Mouse (Mus musculus) urinary bladder, postnatal 25 days (tissue): ENCODE results near the gene Amigo1.
"Not testable (repeated sequence)": the region's sequence is repeated elsewhere in the genome, so short reads cannot be mapped to it uniquely, and the experiment has no call there.

ENCODE experiments used
- DNase-seq: peaks from one replicate; pipeline ENCODE4 v3.0.0; 2022; ENCODE audit warnings: low spot score

Gene Amigo1

DNA sequence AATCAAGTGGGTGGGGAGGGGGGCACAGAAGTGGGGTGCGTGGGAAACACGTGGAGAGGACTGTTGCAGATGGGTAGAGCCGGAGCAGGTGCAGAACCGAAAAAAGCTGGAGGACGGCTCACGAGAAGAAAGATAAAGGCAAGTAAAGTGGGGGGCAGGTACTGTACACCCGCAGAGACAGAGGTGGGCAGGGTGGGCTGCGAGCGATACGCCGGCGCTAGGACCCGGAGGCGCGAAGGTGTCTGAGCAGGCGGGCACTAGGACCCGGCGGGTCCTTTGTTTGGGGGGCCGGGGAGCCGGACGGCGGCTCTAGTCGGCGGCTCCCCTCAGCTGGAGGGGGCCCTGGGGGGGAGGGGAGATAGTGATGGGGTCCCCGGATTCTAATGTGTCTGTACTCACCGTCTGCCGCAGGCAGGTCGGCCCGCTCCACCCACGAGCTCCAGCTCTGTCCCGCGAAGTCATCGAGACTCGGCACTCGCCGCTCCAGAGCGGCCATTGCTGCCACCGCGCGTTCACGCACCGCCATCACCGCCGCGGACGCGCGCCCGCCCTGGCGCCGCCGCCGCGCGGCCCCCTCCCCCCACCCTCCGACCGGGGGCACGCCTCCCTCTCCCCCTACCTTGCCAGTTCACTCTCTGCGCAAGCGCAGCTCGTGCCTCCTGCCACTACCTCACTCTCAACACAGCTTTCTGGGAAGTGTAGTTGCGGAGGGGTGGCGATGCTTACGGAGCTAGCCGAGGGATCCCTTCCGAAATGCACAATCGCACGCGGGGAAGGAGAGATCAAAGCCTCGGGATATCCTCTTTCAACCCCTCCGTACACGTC lies 24.0 kb downstream of the Amigo1 start:
- peak; percentile 84 for DNase-seq

DNA sequence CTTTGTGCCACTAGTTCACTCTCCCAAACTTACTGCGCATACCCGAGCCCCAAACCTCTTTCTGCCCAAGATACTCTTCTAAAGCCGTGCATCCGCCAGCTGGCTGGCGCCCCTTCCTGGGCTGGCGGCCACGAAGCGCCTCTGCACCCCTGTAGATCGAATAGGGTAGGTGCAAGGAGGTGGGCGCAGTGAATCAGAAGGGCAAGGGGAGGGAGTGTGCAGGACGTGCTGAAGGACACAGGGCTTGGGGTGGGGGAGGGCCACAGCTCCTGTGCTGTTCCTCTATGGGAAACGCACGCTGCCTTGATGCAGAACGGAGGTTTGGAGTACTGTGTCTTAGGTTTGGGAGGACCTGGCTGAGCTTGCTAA lies 24.6 kb downstream of the Amigo1 start, which contains the start of gene Atxn7l2:
Gene Atxn7l2 (minus strand): TSS at position 164 of the 369 bp plus-strand sequence.
- DNase-seq = no peak

DNA sequence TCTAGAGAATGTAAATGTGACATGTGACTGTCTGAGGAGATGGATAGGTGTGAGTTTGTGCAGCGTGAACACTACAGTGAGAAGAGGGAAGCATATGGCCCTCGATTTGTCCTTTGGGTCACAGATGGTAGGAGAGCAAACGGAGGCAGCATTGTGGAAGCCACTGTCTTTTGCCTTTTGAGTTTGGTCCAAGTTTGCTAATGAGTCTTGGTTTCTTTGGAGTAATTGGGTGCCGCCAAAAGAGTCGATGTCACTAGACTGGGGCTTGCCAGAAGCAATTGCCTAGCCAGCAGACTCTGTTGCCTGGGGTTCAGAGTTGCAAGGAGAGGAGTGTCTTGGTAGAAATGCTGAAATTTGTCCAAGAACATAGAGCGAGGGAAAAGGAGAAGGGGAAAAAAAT lies 25.7 kb downstream of the Amigo1 start:
- DNase-seq = no peak

GRCm38 (mm10) chr3:108212406-108212805 lies 26.3 kb downstream of the Amigo1 start:
- no peak for DNase-seq

DNA sequence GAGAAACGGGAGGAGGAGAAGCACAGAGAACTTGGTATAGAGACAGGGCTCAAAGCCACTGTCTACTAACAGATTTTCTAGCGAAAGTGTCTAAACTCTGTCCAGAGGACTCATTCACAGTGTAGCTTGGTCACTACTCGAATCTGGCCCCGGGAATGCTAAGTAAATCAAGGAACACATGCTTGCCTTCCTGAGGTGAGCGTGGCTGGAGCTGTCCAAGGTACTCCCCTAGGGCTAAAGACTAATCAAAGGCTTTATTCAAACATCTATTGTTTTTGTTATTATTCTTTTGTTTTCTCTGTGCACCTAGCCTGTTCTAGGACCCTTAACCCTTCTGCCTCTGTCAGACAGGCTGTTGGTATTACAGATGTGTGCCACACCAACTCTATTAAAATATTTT lies 28.6 kb downstream of the Amigo1 start:
- DNase-seq = no peak

DNA sequence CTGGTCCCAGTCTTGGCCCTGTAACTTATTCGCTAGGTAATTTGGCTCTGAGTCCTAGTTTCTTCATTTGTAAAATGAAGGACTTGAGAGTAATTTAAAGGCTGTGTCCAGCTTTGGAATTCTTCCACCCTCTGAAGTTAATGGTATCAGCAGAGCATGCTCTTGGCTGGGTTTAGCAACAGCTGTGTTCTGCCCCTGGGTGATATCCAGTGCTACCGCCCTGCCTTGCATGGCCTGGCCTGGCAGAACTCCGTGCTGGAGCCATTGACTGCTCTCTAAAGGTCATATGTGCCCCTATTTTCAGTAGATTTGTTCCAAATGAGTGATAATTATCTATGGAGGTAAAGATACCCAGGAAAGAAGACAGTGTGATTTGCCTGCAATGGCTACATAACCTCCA lies 34.5 kb downstream of the Amigo1 start:
- no peak for DNase-seq

- DNase-seq = no peak
These were observed 39.8 kb downstream of the Amigo1 start for GRCm38 (mm10) chr3:108225711-108226557.

- DNase-seq = peak; percentile 23
These were observed 40.6 kb downstream of the Amigo1 start, which contains the start of gene Sypl2 for GRCm38 (mm10) chr3:108226558-108227350. Sypl2 (minus strand) TSS chr3:108226648.

GRCm38 (mm10) chr3:108227521-108227920 lies 41.4 kb downstream of the Amigo1 start:
- DNase-seq = no peak

DNA sequence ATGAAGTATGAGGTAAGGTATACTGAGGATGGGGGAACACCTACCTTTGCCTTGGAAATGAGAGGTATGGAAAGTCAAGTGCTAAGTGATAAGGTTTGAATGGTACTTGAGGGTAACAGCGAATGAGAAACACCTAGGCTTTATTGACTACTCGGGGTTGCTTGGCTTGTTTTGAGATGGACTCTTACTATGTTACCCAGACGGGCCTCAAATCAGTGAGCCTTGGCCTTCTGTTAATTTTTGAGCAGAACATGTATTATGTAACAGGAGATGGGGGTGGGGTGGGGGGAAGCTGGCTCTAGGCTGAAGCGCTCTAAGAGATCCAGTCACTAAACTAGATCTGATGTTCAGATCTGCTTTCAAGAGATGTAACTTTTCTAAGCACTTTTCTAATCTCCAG lies 45.5 kb downstream of the Amigo1 start:
- DNase-seq = no peak

DNA sequence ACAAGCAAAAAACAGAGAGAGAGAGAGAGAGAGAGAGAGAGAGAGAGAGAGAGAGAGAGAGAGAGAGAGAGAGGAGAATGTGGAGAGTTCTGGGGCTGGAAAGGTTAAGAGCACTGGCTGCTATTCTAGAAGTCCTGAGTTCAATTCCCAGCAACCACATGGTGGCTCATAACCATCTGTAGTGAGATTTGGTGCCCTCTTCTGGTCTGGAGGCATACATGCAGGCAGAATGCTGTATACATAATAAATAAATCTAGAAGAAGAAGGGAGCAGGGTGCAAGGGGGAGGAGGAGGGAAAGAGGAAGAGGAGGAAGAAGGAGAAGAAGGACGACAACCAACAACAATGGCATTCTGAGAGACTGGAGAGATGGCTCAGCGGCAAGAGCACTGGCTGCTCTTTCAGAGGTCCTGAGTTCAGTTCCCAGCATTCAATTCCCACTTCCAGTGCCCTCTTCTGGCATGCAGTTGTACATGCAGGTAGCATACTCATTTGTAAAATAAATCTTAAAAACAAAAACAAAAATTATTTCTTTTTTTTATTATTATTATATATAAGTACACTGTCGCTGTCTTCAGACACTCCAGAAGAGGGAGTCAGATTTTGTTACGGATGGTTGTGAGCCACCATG lies 51.5 kb downstream of the Amigo1 start:
- not testable (repeated sequence) for DNase-seq

- no peak for DNase-seq
These were observed 55.2 kb downstream of the Amigo1 start for GRCm38 (mm10) chr3:108241243-108241839.
